Mouse (Mus musculus): Measurements from ENCODE around the gene Sema6c. TPM values are rescaled to one million over a fixed set of nuclear protein-coding genes. Genes with fewer than 3 reads are reported as not detected.
A peak's percentile ranks its signal among the peaks of the same experiment; 100 is the strongest.

Gene Sema6c
- polyA plus RNA-seq, 1 experiment = 2.4 TPM

DNA sequence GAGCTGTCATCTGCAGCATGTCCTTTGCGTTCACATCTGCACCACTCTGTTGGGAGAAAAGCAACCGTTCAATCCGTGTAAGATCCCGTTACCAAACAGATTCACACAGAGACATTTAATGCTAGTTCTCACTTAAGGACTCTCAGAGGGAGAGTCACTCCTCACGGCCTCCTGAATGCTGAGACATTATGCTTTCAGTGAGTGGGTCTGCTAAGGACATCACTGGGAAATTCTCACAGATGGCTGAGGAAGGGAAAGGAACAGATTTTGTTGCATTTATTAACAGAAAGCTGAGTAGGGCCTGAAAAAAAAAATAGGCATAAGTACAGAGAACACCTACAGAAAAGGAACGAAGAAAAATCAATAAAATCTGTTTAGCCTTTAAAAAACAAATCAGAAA lies 43.6 kb downstream of the Sema6c start:
- TF ChIP-seq GATA1 (IDR thresholded peaks at IDR 0.05; ENCODE audit: low read length) = no peak

DNA sequence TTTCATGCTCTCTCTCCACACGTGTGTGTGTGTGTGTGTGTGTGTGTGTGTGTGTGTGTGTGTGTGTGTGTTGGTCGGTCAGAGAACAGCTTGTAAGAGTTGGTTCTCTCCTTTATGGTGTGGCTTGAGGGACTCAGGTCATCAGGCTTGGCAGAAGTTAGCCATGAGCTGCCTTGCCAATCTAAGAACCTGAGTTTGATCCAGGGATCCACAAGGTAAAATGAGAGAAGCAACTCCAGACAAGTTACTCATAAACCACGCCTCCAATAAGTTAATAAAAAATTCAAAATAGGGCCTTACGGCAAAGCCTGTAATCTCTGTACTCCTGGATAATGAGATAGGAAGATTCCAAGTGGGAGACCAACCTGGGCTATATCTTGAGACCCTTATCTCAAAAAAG lies 48.0 kb downstream of the Sema6c start:
- no peak for TF ChIP-seq GATA1 (IDR thresholded peaks at IDR 0.05; ENCODE audit: low read length)

DNA sequence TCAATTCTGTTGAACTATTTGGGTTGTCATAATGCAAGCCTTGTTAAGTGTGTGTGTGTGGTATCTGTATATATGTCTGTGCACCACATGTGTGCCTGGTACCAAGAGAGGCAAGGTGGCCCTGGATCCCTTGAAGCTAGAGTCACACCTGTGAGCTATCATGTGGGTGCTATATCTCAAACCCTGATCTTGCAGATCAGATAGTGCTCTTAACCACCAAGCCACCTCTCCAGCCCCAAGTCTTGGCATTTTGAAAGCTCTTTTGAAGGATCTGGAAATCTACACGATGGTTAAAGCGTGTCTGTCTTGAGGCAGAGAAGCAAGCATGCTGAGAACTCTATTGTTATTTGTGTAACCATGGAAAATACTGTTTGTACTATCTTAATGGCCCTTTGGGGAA lies 50.3 kb downstream of the Sema6c start:
- peak; percentile 28 for TF ChIP-seq GATA1 (IDR thresholded peaks at IDR 0.05; ENCODE audit: low read length)

DNA sequence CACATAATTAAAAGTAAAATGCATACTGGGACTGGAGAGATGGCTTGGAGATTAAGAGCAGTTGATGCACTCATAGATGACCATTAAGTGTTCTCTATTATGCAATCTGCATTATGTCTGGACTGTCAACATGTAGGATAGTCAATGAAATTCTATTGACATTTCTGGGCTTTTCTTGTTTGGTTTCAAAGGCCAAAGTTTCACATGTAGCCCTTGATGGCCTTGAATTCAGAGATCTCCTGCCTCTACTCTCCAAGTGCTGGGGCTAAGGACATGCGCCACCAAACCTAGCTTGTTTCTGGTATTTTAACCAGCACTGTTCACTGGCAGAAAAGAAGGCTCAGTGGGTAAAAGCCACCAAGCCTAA lies 53.3 kb downstream of the Sema6c start:
- TF ChIP-seq GATA1 (IDR thresholded peaks at IDR 0.05; ENCODE audit: low read length) = no peak

DNA sequence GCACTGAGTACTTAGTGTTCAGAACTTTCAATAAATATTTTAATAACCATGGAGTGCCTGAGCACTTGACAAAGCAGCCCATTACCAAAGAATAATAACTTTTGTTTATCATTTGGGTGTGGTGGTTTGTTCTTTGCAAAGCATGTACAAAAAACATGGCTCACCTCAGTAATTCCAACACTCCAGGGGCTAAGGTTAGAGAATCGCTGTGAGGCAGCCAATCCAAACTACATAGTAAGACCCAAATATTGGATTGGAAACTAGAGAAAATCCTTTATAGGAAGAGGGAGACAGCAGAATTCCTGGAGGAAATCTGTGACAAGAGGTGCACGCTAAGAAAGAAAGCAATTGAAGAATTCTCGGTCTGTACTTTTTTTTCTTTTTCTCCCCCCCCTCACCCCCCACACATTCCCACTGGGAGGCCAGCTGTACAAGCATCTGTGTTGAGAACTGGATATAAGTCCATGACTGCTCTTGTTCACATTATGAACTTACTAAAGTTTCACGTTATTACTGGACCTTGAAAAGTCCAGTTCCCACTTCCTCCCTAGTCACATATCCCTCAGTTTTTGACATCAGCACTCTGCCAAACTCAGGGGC lies 56.5 kb downstream of the Sema6c start:
- TF ChIP-seq GATA1 (IDR thresholded peaks at IDR 0.05; ENCODE audit: low read length) = no peak

DNA sequence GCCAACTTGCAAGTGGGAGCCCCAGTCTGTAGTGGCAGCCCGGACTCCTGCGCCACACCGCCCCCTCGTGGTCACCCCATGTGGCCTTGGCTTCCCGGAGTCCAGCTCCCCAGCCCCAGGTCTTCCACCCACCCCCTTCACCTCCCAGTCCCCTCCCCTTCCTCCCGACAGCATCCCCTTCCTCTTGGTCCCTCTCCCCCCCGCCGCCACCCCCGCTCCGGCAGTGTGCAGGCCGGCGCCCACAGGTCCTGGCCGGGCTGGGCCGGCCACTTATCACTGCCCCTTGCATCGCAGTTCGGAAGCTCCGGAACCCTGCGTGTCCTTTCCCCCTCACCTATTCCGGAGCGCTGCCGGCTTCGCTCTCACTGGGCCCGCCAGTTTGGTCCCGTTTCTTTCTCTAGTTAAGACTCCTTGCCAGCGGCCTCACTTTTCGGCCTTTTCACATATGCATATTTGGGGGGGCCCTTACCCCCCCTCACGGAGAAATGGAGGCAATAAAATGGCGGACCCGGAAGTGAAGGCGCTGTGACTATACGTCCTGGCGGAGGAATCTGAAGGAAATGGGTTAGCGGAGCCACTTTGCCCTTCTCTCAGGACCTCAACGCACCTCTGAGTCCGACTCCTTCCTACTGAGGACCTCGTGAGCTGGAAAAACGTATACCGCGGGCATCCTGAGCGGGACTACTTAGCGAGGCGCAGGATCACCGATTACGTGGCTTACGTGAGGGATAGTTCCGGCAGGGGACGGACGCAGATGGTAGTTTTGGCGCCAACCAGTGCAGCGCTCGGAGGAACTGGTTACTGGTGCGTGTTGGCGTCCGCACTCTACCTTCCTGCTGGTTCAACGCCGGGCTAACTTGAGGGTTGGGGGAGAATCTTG lies 57.2 kb downstream of the Sema6c start, which contains the start of gene Gabpb2:
Gene Gabpb2 (minus strand): TSS at position 662 of the 880 bp plus-strand sequence.
- TF ChIP-seq GATA1 (IDR thresholded peaks at IDR 0.05; ENCODE audit: low read length) = no peak

DNA sequence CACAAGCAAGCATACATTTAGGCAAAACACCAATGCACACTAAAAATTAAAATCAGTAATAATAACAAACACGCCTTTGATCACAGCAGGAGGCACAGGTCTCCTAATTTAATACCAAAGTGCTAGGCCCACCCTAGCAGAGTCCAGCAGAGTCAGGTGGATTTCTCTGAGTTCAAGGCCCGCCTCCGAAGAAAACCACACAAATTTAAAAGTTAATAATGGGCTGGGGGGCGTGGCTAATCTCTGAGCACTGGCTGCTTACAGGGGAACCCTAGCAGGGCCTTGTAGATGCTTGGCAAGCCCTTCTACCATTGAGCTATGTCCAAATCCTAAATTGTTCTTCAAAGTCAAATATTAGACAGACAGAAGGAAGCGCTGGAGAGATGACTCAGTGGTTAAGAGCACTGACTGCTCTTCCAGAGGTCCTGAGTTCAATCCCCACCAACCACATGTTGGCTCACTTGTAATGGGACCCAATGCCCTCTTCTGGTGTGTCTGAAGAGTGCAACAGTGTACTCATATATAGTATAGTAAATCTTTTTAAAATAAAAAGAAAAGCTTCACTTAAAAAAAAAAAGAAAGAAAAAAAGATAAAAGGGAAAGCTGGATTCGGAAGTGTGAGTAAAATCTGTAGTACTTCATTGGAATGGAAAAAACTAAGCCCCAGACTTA lies 58.3 kb downstream of the Sema6c start:
- TF ChIP-seq GATA1 (IDR thresholded peaks at IDR 0.05; ENCODE audit: low read length) = no peak

DNA sequence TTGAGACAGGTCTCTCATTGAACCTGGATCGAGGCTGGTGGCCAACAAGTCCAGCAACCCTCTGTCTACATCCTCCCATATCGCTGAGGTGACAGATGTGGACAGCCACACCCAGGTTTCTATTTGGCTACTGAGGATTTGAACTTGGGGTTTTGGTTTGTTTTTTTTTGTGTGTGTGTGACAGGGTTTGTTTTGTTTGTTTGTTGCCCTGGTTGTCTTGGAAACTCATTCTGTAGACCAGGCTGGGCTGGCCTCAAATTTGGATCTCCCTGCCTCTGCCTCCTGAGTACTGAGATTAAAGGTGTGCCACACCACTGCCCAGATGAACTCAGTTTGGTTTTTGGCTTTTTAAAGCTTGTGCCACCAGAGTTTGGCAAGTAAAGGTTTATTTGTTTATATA lies 62.8 kb downstream of the Sema6c start:
- TF ChIP-seq GATA1 (IDR thresholded peaks at IDR 0.05; ENCODE audit: low read length) = no peak

Other genes with a start within 250 kb of the Sema6c start
- gene Selenbp1, start 227.4 kb upstream of the Sema6c start, polyA plus RNA-seq (2012) = 15.2 and 71.3 TPM in 2 replicates
- 12.5 and 12.6 TPM in 2 replicates for gene Rfx5, start 206.4 kb upstream of the Sema6c start, polyA plus RNA-seq (2012)
- gene Pi4kb, start 185.7 kb upstream of the Sema6c start, polyA plus RNA-seq (2012) = 9.8 and 11.2 TPM in 2 replicates
- gene Zfp687, start 145.0 kb upstream of the Sema6c start, polyA plus RNA-seq (2012) = 69.4 and 75.7 TPM in 2 replicates
- gene Psmd4, start 117.8 kb upstream of the Sema6c start, polyA plus RNA-seq (2012) = 165 and 202 TPM in 2 replicates
- 24.3 and 27.7 TPM in 2 replicates for gene Pip5k1a, start 53.5 kb upstream of the Sema6c start, polyA plus RNA-seq (2012)
- 298 and 449 TPM in 2 replicates for gene Vps72, start 49.4 kb upstream of the Sema6c start, polyA plus RNA-seq (2012)
- 0.24 and 0.26 TPM in 2 replicates for gene Tmod4, start 36.0 kb upstream of the Sema6c start, polyA plus RNA-seq (2012)
- 5.1 and 6.4 TPM in 2 replicates for gene Scnm1, start 26.4 kb upstream of the Sema6c start, polyA plus RNA-seq (2012)
- gene Lysmd1, start 26.4 kb upstream of the Sema6c start, polyA plus RNA-seq (2012) = 5.6 and 9.6 TPM in 2 replicates
- not detected in 2 replicates for gene Tnfaip8l2, start 18.1 kb upstream of the Sema6c start, polyA plus RNA-seq (2012)
- 3.0 and 3.9 TPM in 2 replicates for gene Gabpb2, start 57.5 kb downstream of the Sema6c start, polyA plus RNA-seq (2012)
- 142 and 147 TPM in 2 replicates for gene Cdc42se1, start 68.3 kb downstream of the Sema6c start, polyA plus RNA-seq (2012)
- gene Mllt11, start 71.7 kb downstream of the Sema6c start, polyA plus RNA-seq (2012) = 2.4 and 4.8 TPM in 2 replicates
- not detected in 2 replicates for gene Gm128, start 81.1 kb downstream of the Sema6c start, polyA plus RNA-seq (2012)
- not detected in 2 replicates for gene Bnipl, start 90.7 kb downstream of the Sema6c start, polyA plus RNA-seq (2012)
- gene Mindy1, start 120.9 kb downstream of the Sema6c start, polyA plus RNA-seq (2012) = 82.1 and 111 TPM in 2 replicates
- gene Prune1, start 121.6 kb downstream of the Sema6c start, polyA plus RNA-seq (2012) = 2.4 and 3.3 TPM in 2 replicates
- gene Anxa9, start 146.7 kb downstream of the Sema6c start, polyA plus RNA-seq (2012) = 0.97 and 1.0 TPM in 2 replicates
- gene Cers2, start 154.3 kb downstream of the Sema6c start, polyA plus RNA-seq (2012) = 461 and 746 TPM in 2 replicates
- gene Setdb1, start 196.7 kb downstream of the Sema6c start, polyA plus RNA-seq (2012) = 54.7 and 74.2 TPM in 2 replicates
- gene 4930558C23Rik, start 242.4 kb downstream of the Sema6c start, polyA plus RNA-seq (2012) = not detected in 2 replicates